Mouse (Mus musculus) adipocyte (in vitro differentiated cells): ENCODE data around the gene Akr1c19.
"Not testable (repeated sequence)": the region's sequence is repeated elsewhere in the genome, so short reads cannot be mapped to it uniquely, and the experiment has no call there.

ENCODE experiments used
- DNase-seq: peaks from one replicate; pipeline ENCODE4 v3.0.0-alpha.2; 2016; ENCODE audit warnings: low spot score

Akr1c19 gene

GRCm38 (mm10) chr13:4228441-4228840, at the start of gene Akr1c19:
Akr1c19 (plus strand) TSS chr13:4228700.
- DNase-seq: peak; percentile 5

- not testable (repeated sequence) for DNase-seq
Measured at GRCm38 (mm10) chr13:4181321-4181720, 47.2 kb upstream of the Akr1c19 start.

- DNase-seq: no peak
Measured at GRCm38 (mm10) chr13:4183116-4183515, 45.4 kb upstream of the Akr1c19 start.

GRCm38 (mm10) chr13:4186641-4187411, 41.7 kb upstream of the Akr1c19 start:
- DNase-seq: not testable (repeated sequence)

GRCm38 (mm10) chr13:4188174-4188573, 40.3 kb upstream of the Akr1c19 start:
- DNase-seq: peak; percentile 38

- DNase-seq: peak; percentile 73
Measured at GRCm38 (mm10) chr13:4190904-4191303, 37.6 kb upstream of the Akr1c19 start, which contains the start of gene Akr1c13. Akr1c13 (plus strand) TSS chr13:4191150.

- no peak for DNase-seq
Measured at GRCm38 (mm10) chr13:4192511-4192910, 36.0 kb upstream of the Akr1c19 start.

GRCm38 (mm10) chr13:4206147-4206903, 22.2 kb upstream of the Akr1c19 start:
- no peak for DNase-seq

GRCm38 (mm10) chr13:4211560-4212299, 16.8 kb upstream of the Akr1c19 start:
- DNase-seq: no peak

GRCm38 (mm10) chr13:4212309-4212708, 16.2 kb upstream of the Akr1c19 start:
- DNase-seq: no peak

GRCm38 (mm10) chr13:4215496-4215895, 13.0 kb upstream of the Akr1c19 start:
- DNase-seq: not testable (repeated sequence)

- no peak for DNase-seq
Measured at GRCm38 (mm10) chr13:4230841-4231623, 2.5 kb downstream of the Akr1c19 start.

GRCm38 (mm10) chr13:4233135-4233534, 4.6 kb downstream of the Akr1c19 start:
- no peak for DNase-seq

- DNase-seq: no peak
Measured at GRCm38 (mm10) chr13:4233536-4234172, 5.2 kb downstream of the Akr1c19 start.

GRCm38 (mm10) chr13:4244861-4245559, 16.5 kb downstream of the Akr1c19 start:
- no peak for DNase-seq

- DNase-seq: no peak
Measured at GRCm38 (mm10) chr13:4249347-4249746, 20.8 kb downstream of the Akr1c19 start.

GRCm38 (mm10) chr13:4256894-4257293, 28.4 kb downstream of the Akr1c19 start:
- DNase-seq: not testable (repeated sequence)

- DNase-seq: no peak
Measured at GRCm38 (mm10) chr13:4257349-4257748, 28.8 kb downstream of the Akr1c19 start.

- no peak for DNase-seq
Measured at GRCm38 (mm10) chr13:4264612-4265011, 36.1 kb downstream of the Akr1c19 start.

GRCm38 (mm10) chr13:4265047-4265446, 36.5 kb downstream of the Akr1c19 start:
- no peak for DNase-seq
